Mouse (Mus musculus): ENCODE data around the gene Gm37419.
A peak's percentile ranks its signal among the peaks of the same experiment; 100 is the strongest.

The Gm37419 gene

DNA sequence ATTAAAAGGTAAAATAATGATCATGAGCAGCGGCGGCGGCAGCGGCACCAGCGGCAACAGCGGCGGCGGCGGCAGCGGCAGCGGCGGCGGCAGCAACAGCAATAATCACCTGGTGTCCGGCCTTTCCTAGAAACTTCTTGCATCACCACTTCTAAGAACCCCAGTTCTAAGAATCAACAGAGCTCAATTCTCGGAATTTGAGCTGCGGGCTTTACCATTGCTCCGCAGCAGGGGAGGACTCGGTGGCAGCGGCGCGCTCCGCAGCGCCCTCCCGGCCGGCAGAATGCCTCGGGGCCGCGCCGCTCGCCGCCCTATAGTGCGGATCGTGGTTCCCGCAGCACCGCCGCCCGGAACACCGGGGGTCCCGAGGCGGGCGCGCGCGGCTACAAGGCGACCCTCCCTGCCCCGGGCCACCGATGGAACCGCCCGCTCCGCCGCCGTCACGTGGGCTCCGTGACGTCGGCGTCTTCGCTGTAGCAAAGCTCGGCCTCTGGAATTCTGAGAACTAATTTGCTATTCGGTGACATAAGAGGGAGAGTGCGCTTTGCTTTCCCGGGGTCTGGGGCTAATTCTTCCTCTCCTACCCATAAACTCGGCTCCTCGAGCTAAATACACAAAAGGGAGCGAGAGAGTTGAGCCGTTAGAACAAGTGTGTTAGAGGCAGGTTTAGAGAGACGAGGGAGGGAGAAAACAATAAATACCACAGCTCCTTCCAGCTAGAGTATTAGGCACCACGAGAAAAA is at the start of gene Gm37419, which contains the start of gene Bcl6:
Gm37419 (plus strand) TSS at position 17 of the 743 bp plus-strand sequence.
Bcl6 (minus strand) TSS at position 387 of the 743 bp plus-strand sequence.
- DNase-seq = peak; percentile 82

DNA sequence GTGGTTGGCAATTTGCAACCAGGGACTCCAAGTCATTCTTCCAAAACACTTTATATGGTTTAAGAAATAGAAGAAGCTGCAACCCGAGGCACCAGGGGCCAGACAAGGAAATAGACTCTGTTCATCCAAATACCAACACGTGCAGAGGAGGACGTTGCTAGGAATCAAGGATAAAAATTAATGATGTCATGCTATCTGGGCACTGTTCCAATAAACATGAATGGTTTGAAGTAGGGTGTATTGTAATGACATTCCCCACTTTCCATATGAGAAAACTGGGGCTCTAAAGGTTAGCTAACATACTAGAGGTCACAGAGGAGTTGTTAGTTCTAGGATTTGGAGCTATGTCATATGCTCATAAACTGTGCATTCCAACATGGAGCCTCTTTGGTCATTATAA is 43.5 kb upstream of the Gm37419 start:
- no peak for DNase-seq

GRCm38 (mm10) chr16:23947654-23948053 is 40.6 kb upstream of the Gm37419 start:
- DNase-seq = no peak

DNA sequence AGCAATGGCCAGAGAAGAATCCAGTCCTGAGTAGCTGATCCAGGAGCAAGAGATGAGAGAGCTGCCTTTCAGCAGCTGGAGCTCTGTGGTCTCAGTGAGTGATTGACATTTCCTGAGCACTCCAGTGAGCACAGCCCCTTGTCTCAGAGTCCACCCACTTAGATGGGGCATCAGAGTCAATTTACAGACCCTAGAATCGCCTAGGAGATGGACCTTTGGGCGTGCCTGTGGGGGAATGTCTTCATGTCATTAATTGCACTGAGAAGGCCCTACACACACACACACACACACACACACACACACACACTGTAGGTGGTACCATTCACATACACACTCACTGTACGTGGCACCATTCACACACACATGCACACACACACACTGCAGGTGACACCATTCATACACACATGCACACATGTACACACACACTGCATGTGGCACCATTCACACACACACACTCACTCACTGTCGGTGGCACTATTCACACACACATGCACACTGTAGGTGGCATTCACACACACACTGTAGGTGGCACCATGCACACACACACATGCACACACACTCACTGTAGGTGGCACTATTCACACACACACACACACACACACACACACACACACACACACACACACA is 36.1 kb upstream of the Gm37419 start:
- no peak for DNase-seq

DNA sequence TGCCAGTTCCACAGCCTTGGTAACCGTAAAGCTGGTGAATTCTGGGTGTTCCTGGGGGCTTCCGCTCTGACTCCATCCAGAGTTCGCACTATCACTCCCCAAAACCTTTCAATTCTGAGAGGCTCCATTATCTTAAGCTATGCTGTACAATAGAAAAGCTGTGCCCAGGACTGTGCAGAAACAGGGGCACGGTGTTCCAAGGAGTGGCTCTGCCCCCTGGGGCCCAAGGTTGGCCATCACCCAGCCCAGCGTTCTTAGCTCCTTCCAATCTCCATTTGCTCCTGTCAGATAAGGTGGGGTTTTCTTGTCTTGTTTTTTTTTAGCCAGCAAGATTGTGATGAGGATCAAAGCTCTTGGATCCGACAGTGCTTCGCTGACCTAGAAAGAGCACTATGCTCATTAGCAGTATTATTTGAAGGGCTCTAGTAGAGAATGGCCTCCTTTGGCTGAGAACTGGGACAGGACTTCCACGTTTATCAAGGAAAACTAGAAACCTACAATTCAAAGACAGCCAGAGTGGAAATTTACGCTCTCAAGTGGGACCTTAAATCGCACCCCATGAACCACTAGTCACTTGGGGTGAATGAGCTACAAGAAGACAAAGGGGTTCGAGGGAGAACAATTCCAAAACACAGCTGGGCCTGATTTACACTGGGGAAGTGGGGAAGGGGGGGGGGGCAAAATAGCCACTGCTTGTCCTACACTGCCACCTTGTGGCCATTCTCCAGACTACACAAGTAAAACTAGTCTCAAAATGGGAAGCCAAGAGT is 34.9 kb upstream of the Gm37419 start:
- DNase-seq = peak; percentile 42

DNA sequence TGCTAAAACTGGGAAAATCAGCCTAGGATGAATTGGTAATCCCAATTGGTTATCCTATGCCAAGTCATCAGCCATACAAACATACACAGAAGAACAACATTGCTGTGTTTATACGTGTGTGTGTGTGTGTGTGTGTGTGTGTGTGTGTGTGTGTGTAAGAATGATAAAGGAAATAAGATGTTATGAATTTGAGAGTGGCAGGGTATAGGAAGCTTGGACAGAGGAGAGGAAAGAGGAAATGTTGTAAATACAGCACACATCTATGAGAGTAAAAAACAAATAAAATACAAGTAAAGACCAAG is 34.4 kb upstream of the Gm37419 start:
- DNase-seq = no peak

DNA sequence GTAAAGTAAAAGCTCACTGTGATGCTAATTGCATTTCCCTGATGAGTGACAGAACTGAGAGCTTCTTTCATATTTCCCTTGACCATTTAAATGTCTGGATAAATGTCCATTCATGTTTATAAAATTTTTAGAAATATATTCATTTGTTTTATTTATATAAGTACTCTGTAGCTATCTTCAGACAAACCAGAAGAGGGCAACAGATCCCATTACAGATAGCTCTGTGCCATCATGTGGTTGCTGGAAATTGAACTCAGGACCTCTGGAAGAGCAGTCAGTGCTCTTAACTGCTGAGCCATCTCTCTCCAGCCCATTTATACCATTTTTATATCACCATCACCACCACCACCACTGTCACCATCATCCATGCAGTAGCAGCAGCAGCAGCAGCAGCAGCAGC is 29.3 kb upstream of the Gm37419 start:
- DNase-seq = no peak

DNA sequence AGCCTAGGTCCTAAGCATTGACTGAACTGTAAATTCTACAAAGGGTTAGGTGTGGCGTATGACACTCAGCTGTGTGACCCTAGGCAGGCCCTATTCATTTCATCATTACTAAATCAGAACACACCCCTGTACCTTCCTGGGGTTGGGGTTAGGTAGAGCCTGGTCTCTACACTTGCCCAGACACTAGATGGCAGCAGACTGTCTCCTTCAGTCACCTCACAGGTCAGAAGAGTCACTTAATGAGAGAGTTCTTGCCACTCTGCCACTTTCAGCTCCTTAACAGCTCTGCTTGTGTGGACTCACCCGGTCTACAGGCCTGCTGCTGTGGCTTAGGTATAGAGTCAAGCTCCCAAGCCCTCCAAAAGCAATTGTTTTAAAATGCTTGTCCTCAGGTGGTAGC is 25.9 kb upstream of the Gm37419 start:
- no peak for DNase-seq

DNA sequence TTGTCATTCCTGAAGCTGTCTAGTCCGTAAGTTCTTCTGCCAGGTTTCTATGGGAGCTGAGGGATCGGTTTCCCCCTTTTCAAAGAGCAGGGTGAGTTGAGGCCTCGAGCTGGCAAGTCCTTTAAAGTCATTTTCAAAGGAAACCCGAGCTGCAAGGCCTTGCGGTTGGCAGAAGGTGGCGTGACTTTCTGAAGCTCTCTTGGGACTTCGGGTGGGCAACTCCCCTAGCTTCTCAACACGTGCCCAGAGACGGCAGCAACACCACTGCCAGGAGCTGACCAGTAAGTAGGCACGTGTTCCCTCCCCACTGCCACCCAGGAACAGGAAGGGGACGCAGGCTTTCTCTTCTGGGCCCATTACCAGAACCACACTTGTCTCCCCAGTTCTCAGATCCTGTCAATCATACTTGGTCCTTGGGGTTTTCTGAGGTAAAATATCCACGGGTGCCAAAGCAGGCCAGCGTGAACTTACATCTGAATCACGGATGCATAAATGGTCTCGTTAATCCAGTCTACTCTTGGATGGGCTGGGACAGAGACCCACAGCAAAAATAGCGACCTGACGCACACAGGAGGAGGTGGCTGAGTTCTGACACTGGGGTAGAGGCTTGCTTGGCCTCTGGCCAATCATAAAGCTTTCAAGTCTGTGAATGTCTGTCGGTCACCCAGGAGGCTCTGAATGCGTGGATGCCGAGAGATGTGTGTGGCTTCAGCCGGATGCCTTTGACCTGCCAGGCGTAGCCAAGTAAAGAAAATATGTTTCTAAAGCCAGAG is 24.2 kb upstream of the Gm37419 start:
- DNase-seq = no peak

GRCm38 (mm10) chr16:23964706-23965367 is 23.4 kb upstream of the Gm37419 start:
- DNase-seq = no peak

- no peak for DNase-seq
Measured at GRCm38 (mm10) chr16:23966066-23966465, 22.2 kb upstream of the Gm37419 start.

- DNase-seq = no peak
Measured at GRCm38 (mm10) chr16:23967301-23967700, 21.0 kb upstream of the Gm37419 start.

DNA sequence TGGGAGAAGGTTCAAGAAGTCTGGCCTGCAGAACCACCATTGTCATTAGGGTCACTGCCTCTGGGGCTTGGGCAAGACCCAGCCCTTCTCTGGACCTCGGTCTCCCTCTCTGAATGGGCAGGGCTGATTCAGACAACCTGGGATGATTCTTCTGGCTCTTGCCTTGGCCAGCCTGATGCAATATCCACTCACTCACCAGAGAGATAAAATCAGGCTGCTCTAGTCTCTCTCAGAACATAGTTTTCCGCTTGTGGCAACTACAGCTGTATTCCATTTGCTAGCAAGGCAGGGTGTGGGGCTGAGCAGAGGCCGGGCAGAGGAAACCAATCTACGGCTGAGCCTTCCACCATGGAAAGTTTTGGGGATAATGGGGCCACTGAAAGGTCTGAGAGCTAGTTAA is 19.4 kb upstream of the Gm37419 start:
- no peak for DNase-seq

DNA sequence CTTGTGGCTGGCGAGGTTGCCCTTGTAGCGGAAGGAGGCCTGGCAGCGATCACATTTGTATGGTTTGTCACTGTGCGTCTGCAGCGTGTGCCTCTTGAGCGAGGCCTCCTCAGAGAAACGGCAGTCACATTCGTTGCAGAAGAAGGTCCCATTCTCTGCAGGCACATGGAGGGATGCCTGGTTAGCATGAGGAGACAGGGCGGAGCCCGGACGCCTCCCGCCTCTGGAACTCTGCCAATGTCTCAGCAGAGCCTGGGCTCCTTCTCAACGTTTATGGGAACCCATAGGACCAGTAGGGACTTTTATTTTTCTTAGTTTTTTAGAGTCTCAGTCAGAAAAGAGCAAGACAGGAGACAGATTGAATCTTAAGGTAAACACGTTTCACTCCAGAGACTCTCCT is 18.4 kb upstream of the Gm37419 start:
- no peak for DNase-seq

GRCm38 (mm10) chr16:23972126-23972740 is 16.0 kb upstream of the Gm37419 start:
- peak; percentile 32 for DNase-seq

GRCm38 (mm10) chr16:23972901-23973300 is 15.4 kb upstream of the Gm37419 start:
- DNase-seq = no peak

DNA sequence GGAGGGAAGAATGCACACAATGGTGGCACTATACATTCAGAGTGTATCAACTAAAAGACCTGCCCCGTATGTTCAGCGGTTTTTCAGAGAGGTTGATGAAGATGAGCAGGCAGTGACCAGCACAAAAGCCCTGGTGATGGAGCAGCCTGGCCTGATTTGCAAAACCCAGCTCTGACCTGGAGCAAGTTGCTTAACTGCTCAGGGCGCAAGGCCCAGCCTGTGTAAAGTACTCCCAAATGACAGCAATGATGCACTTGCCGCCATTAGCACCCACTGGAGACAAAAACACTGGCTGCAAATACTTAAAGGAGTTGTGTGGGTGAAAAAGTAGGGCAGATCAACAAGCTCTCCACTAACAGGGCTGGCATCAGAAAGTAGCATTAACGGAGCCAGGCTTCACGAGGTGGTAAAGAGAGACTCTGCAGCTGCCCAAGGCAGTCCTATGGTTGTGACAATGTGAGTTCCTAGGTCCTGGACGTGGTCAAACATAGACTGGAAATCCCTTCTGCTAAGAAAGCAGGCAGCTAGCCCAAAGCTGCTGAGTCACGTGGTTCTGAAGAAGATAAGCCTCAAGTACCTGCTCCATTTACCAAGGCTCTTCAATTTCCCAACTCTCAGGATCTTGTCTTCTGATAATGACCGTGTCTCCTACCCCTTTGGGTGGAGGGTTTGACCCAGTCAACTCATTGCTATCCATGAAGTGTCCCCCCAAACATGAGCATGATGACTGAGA is 14.5 kb upstream of the Gm37419 start:
- no peak for DNase-seq

DNA sequence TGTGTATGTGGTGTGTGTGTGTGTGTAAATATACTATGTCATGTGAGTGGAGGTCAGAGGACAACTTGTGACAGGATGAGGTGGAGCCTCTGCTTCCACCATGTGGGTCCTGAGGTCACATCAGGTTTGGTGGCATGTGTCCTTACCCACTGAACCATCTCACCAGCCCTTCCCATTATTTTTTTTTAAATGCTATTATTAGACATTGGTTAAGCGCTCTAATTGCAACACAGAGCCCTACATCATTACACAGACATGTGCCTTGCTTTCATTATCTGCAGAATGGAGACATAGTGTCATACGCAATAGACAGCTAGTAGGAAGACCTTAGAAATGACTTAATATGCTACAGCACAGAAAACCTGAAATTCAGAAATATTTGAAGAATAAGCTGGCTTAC is 12.1 kb upstream of the Gm37419 start:
- no peak for DNase-seq

- DNase-seq = no peak
Measured at GRCm38 (mm10) chr16:23977732-23978131, 10.6 kb upstream of the Gm37419 start.

- no peak for DNase-seq
Measured at GRCm38 (mm10) chr16:23978495-23978894, 9.8 kb upstream of the Gm37419 start.

GRCm38 (mm10) chr16:23979446-23979845 is 8.8 kb upstream of the Gm37419 start:
- DNase-seq = no peak
